Mouse (Mus musculus) heart, postnatal 10 days (tissue): ENCODE measurements around the gene Trem3. TPM values are rescaled to one million over a fixed set of nuclear protein-coding genes. Genes with fewer than 3 reads are reported as not detected.

Experiments used
- DNase-seq, 2 experiments: peaks; one replicate each; pipeline ENCODE4 v3.0.0; 2021
- intact Hi-C: fragments of 180-260 bp; cut with DNase I; formaldehyde crosslinking; loops from one replicate; pipeline ENCODE4 v1.15.1; 2025
- total RNA-seq, 2 experiments: library from RNA; stranded (reverse); gene quantifications; 2 replicates each; pipeline ENCODE4 v1.2.3; 2021

Trem3 gene
- total RNA-seq = not detected

- DNase-seq = peak; percentile 17 to 23
- intact Hi-C loops = no loop called here
Observed at GRCm38 (mm10) chr17:48247221-48247928, at the start of gene Trem3. Gene Trem3, plus strand, starts transcription at chr17:48247777.

- DNase-seq = no peak
- intact Hi-C loops = no loop called here
Observed at GRCm38 (mm10) chr17:48203086-48203485, 44.5 kb upstream of the Trem3 start.

- intact Hi-C loops = no loop called here
- DNase-seq = no peak
Observed at GRCm38 (mm10) chr17:48212596-48212995, 35.0 kb upstream of the Trem3 start.

GRCm38 (mm10) chr17:48213511-48213910 is 34.1 kb upstream of the Trem3 start:
- no peak for DNase-seq
- intact Hi-C loops = no loop called here

GRCm38 (mm10) chr17:48215429-48215828 is 32.1 kb upstream of the Trem3 start:
- intact Hi-C loops = no loop called here
- no peak for DNase-seq

- no peak for DNase-seq
- intact Hi-C loops = no loop called here
Observed at GRCm38 (mm10) chr17:48230680-48231079, 16.9 kb upstream of the Trem3 start.

- DNase-seq = no peak
- intact Hi-C loops = no loop called here
Observed at GRCm38 (mm10) chr17:48232518-48232917, 15.1 kb upstream of the Trem3 start, which contains the start of gene Trem1. Gene Trem1, plus strand, starts transcription at chr17:48232768.

- DNase-seq = no peak
- intact Hi-C loops = no loop called here
Observed at GRCm38 (mm10) chr17:48233789-48234188, 13.8 kb upstream of the Trem3 start.

- DNase-seq = no peak
- intact Hi-C loops = no loop called here
Observed at GRCm38 (mm10) chr17:48234550-48234949, 13.0 kb upstream of the Trem3 start.

GRCm38 (mm10) chr17:48235773-48236370 is 11.7 kb upstream of the Trem3 start:
- DNase-seq = no peak
- intact Hi-C loops = no loop called here

GRCm38 (mm10) chr17:48237621-48238020 is 10.0 kb upstream of the Trem3 start:
- intact Hi-C loops = no loop called here
- DNase-seq = no peak

- intact Hi-C loops = no loop called here
- DNase-seq = no peak
Observed at GRCm38 (mm10) chr17:48249039-48249438, 1.5 kb downstream of the Trem3 start.

GRCm38 (mm10) chr17:48249501-48249900 is 1.9 kb downstream of the Trem3 start:
- intact Hi-C loops = no loop called here
- DNase-seq = no peak

- intact Hi-C loops = no loop called here
- no peak for DNase-seq
Observed at GRCm38 (mm10) chr17:48250631-48251030, 3.1 kb downstream of the Trem3 start.

GRCm38 (mm10) chr17:48256575-48256974 is 9.0 kb downstream of the Trem3 start:
- no peak for DNase-seq

GRCm38 (mm10) chr17:48261868-48262267 is 14.3 kb downstream of the Trem3 start:
- intact Hi-C loops = no loop called here
- no peak for DNase-seq

More at GRCm38 (mm10) chr17:48256575-48256974, 9.0 kb downstream of the Trem3 start:
- intact Hi-C loops = no loop called here

GRCm38 (mm10) chr17:48263741-48264362 is 16.3 kb downstream of the Trem3 start, which contains the start of gene Treml4:
Gene Treml4, plus strand, starts transcription at chr17:48264295.
- intact Hi-C loops = no loop called here
- DNase-seq = no peak

- intact Hi-C loops = no loop called here
- no peak for DNase-seq
Observed at GRCm38 (mm10) chr17:48264662-48265061, 17.1 kb downstream of the Trem3 start.

- no peak for DNase-seq
- intact Hi-C loops = no loop called here
Observed at GRCm38 (mm10) chr17:48266138-48266537, 18.6 kb downstream of the Trem3 start.

GRCm38 (mm10) chr17:48266610-48267304 is 19.2 kb downstream of the Trem3 start:
- intact Hi-C loops = no loop called here
- DNase-seq = no peak

GRCm38 (mm10) chr17:48267591-48267990 is 20.0 kb downstream of the Trem3 start:
- intact Hi-C loops = no loop called here
- no peak for DNase-seq
